17 mouse cellular contexts compared by ENCODE assay signal in the genomic region with DNA sequence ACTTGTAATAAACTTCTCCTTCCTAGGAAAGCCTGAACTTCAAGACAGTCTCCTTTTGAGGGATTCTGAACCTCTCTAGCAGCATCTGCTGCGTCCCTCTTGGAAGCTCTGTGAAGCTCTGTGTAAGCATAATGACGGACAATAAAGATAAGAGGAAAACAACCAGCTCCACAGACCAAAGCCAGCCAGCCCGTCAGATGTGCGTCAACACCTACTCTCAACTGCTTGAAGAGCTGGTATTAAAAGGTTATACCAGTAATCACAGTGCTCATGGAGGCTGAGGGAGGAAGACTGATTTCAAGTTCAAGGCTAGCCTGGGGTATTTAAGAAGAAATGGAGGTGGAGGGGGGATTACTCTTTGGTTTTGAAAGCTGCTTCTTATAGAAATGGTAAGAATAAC. TPM values are rescaled to one million over a fixed set of nuclear protein-coding genes. Genes with fewer than 3 reads are reported as not detected.
DNase-seq lines count a peak whose midpoint lies in the region; ATAC-seq and TF ChIP-seq lines count a peak whose summit lies in the region.
"Had no signal": no experiment of that assay in that cellular context is flagged by ENCODE, and none has a peak within 500 bp of the region (broad histone marks: within the 10 kb centered on the region; RNA-seq: fewer than 3 reads in every experiment).

No protein-coding gene starts in this region.

- H3K79me2 ChIP-seq in heart, adult 2 months (replicated peaks; ENCODE audit: control insufficient read depth, insufficient read depth, low read length), result no peaks in the 10 kb centered on the region

- TF ChIP-seq CTCF in heart, adult 2 months (IDR thresholded peaks at IDR 0.05), result no peak
- TF ChIP-seq CTCF in liver, postnatal 0 days (IDR thresholded peaks at IDR 0.05; ENCODE audit: low read depth), result no peak

- intact Hi-C loops in heart, adult 2 months (cut with DNase I), result no loop called here

- no peak for ATAC-seq in liver, postnatal 0 days

- peak overlapping the region; percentile 42 for H3K27ac ChIP-seq in heart, adult 2 months
- peak overlapping the region; percentile 94 for H3K27ac ChIP-seq in liver, postnatal 0 days (ENCODE audit: low read depth)

- H3K4me3 ChIP-seq in heart, adult 2 months, result no peak overlapping the region
- no peak overlapping the region for H3K4me3 ChIP-seq in liver, postnatal 0 days (ENCODE audit: low read depth, low read length)

- no peak for TF ChIP-seq POLR2A in heart, adult 2 months (IDR thresholded peaks at IDR 0.05; ENCODE audit: insufficient read depth, low read depth, low read length)

- H3K27me3 ChIP-seq in heart, adult 2 months (ENCODE audit: control insufficient read depth, insufficient read depth, low read length), result no peaks in the 10 kb centered on the region
- no peaks in the 10 kb centered on the region for H3K27me3 ChIP-seq in liver, postnatal 0 days (ENCODE audit: insufficient read depth, low read length)

- no peak for TF ChIP-seq EP300 in heart, adult 2 months (IDR thresholded peaks at IDR 0.05; ENCODE audit: insufficient read depth, low read depth, low read length)
- TF ChIP-seq EP300 in liver, postnatal 0 days (IDR thresholded peaks at IDR 0.05; ENCODE audit: low read depth), result no peak

- peak in 1 of 2 experiments; percentile 17 for DNase-seq in heart, adult 2 months
- DNase-seq in heart, adult 8-10 months (ENCODE audit: low spot score), result no peak
- DNase-seq in thymus, postnatal 4 days, result peak; percentile 23
- no peak for DNase-seq in thymus, postnatal 10 days (ENCODE audit: low spot score in 2 of 2)
- no peak for DNase-seq in liver, postnatal 0 days
- DNase-seq in right cerebral cortex, adult 2 months (ENCODE audit: low spot score in 2 of 2), result no peak
- no peak for DNase-seq in urinary bladder, postnatal 25 days (ENCODE audit: low spot score)
- no peak for DNase-seq in adrenal gland, adult (ENCODE audit: inconsistent age in 2 of 2, low spot score in 1 of 2)
- DNase-seq: cerebellum, adult 18-20 months had no signal

- WGBS in heart, adult 2 months, result 29% methylated on average over 4 of the region's 4 CpGs
- WGBS in liver, postnatal 0 days (ENCODE audit: insufficient replicate concordance), result 34% methylated on average over 4 of the region's 4 CpGs

- no peak overlapping the region for H3K9ac ChIP-seq in heart, adult 2 months (ENCODE audit: low read depth, low read length)
- H3K9ac ChIP-seq in liver, postnatal 0 days (replicated peaks), result no peak overlapping the region

- H3K4me2 ChIP-seq in liver, postnatal 0 days (ENCODE audit: low read depth, low read length), result peak overlapping the region; percentile 42

- no peaks in the 10 kb centered on the region for H3K9me3 ChIP-seq in liver, postnatal 0 days (ENCODE audit: low read length)

- peaks cover 3% of the 10 kb centered on the region for H3K4me1 ChIP-seq in heart, adult 2 months (ENCODE audit: control insufficient read depth, insufficient read depth, low read length)
- H3K4me1 ChIP-seq in liver, postnatal 0 days (ENCODE audit: insufficient read depth), result peaks cover 18% of the 10 kb centered on the region

- H3K36me3 ChIP-seq in heart, adult 2 months (ENCODE audit: control insufficient read depth, insufficient read depth, low read length), result no peaks in the 10 kb centered on the region
- no peaks in the 10 kb centered on the region for H3K36me3 ChIP-seq in liver, postnatal 0 days (replicated peaks; ENCODE audit: insufficient read depth, low read length)

RNA-seq across cellular contexts. Expression of a gene that starts 0.6 kb away (rescaled TPM):
- 10 to 100 TPM in 1 of 2 experiments, 1 to 10 TPM in 1; 9.4 to 12.9 TPM for total RNA-seq in heart, adult 2 months (2021)
- 8.1 and 9.9 TPM in 2 replicates for polyA plus RNA-seq in heart, adult 2 months (2012; rRNA removed)
- 10 to 100 TPM in 1 of 4 experiments, 1 to 10 TPM in 3; 7.5 to 13.9 (median 9.0) TPM for total RNA-seq in heart, adult 8-10 months (2022)
- 1,492 and 1,631 TPM in 2 replicates for polyA plus RNA-seq in liver, postnatal 0 days (2015; fragmentation: Nextera tagmentation; extraction: Ambion mirVana)

RNA-seq across cellular contexts. Expression of a gene that starts 57.7 kb away (rescaled TPM):
- not detected for total RNA-seq in heart, adult 2 months (2021)
- not detected in 2 replicates for polyA plus RNA-seq in heart, adult 2 months (2012; rRNA removed)
- not detected for total RNA-seq in heart, adult 8-10 months (2022)
- polyA plus RNA-seq in liver, postnatal 0 days (2015; fragmentation: Nextera tagmentation; extraction: Ambion mirVana), result not detected in 2 replicates
- total RNA-seq: adrenal gland, adult 2 months; layer of hippocampus, postnatal 25 days had no signal
- polyA plus RNA-seq: adrenal gland, adult 2 months; brain, embryonic 14.5 days; cortical plate, adult 2 months; embryonic facial prominence, embryonic 14.5 days; forebrain, embryonic 11.5 days; limb, embryonic 11.5 days; lung, embryonic 16.5 days had no signal
